Mouse (Mus musculus): ENCODE data around the gene Marc2. TPM values are rescaled to one million over a fixed set of nuclear protein-coding genes. Genes with fewer than 3 reads are reported as not detected.

The Marc2 gene
- 96.6 TPM for polyA plus RNA-seq (2014; fragmentation: Illumina TruSeq; extraction: RNeasy Lipid Tissue Mini Kit (QIAGEN cat#74804); ENCODE audit: low read depth, low replicate concordance)

DNA sequence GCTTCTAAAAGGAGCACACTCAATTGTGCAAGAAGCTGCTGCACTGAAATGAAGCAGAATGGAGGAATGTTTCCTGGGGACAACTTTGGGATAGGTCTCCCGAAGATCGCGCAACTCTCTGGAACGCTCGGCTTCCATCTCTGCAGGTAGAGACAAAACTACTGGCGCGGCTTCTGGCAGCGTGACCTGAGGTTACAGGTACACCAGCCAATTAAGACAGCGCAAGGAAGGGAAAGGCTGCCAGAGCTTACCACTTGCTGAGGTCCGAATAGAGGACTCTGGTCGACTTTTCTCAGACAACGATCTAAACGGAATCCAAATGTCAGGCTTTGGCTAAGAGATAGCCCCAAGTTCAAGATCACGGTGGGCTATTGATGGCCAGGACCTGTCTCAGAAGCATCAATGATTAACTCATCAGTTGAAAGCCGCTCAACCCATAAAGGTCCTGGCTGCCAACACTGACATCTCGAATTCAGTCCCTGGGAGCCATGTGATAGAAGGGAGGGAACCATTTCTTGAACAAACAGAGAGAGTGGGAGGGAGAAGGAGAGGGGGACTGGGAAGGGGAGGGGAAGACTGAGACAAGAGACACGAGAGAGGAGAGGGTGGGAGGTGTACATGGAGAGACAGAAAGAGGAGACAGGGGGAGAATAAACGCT is at the start of gene Marc2:
Marc2 (minus strand) TSS at position 360 of the 659 bp plus-strand sequence.

DNA sequence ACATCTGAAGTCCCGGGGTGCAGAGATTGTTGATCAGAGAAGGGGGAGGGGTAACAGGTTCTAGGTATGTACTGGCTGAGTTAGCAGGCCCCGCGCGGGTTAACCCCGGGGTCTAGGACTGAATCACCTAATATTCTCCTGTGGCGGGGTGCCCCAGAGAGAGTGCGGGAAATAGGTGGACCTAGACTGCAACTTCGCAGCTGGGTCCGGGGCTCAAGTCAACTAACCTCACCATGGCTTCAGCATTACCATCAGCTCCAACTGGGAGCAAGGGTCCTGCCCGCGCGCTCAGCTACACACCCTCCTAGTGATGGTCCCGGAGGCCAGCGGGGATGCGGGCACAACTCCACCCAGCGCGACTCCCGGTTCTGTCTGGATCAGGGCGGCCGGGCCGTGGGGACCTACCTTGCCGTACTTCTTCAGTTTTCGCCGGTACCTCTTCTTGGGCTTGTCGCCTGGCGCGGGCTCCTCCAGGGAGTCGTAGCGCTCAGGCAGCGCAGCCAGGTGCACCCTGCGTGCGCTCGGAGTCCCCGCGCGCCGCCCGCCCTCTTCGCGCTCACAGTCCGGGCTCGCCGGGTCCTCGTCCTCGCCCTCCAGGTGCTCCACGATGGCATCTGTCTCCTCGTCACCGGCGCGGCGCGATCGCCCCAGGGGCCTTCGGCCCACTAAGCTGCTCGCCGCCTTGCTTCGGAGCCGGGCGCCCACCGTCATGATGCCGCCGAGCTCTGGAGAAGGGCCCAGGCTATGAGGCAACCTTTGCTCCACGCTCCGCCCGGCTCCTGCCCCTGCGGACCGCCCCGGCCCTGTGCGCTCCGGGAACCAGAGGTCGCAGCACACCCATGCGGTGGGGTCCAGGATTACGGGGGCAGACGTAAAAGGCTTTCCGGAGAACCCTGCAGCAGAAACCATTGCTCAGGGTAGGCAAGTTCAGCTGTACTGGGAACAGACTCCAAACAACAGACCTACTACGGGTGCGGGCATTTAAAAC is 36.3 kb upstream of the Marc2 start, which contains the start of gene C130074G19Rik:
C130074G19Rik (minus strand) TSS at position 938 of the 988 bp plus-strand sequence.

DNA sequence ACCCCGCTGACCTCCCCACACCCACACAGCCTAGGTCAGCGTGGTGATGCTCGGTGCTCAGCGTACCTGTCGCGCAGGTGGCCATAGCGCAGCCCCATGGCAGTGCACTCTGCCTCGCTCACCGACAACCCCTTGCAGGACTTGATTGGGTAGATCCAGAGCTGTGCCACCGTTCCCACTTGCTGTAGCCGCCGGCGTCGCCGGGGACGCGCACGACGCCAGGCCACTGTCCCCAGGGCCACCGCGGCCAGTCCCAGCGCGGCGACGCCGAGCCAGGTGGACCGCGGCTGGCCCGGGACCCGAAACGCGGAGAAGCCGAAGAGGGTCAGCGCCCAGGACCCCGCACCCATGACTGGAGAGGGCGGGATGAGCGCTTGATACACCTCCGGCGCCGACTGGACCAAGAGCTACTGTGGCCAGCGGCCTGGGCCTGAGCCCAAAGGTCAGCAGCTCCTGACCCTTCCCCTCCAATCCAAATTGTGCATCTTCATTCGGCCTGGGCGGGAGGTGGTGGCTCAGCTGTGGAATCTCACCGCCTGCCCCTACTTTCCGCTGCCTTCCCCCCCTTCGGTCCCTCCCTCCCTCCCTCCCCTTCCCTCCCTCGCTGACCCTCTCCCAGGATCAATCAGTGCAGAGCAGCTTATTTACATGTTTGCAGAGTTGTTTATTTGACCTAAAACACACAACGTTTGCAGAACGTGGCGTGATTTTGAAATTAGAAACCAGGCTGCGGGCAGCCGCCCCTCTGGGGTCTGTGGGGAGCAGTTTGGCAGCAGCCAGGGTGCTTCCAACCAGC is 35.3 kb downstream of the Marc2 start, which contains the start of gene Marc1:
Marc1 (minus strand) TSS at position 534 of the 796 bp plus-strand sequence.

Other genes starting within 250 kb of the Marc2 start
- not detected for gene Hlx, start 113.8 kb downstream of the Marc2 start, polyA plus RNA-seq (2014; fragmentation: Illumina TruSeq; extraction: RNeasy Lipid Tissue Mini Kit (QIAGEN cat#74804); ENCODE audit: low read depth, low replicate concordance)
- not detected for gene Marc1, start 35.1 kb downstream of the Marc2 start, polyA plus RNA-seq (2014; fragmentation: Illumina TruSeq; extraction: RNeasy Lipid Tissue Mini Kit (QIAGEN cat#74804); ENCODE audit: low read depth, low replicate concordance)
- 23.3 TPM for gene C130074G19Rik, start 36.8 kb upstream of the Marc2 start, polyA plus RNA-seq (2014; fragmentation: Illumina TruSeq; extraction: RNeasy Lipid Tissue Mini Kit (QIAGEN cat#74804); ENCODE audit: low read depth, low replicate concordance)
- gene Mark1, start 153.1 kb upstream of the Marc2 start, polyA plus RNA-seq (2014; fragmentation: Illumina TruSeq; extraction: RNeasy Lipid Tissue Mini Kit (QIAGEN cat#74804); ENCODE audit: low read depth, low replicate concordance), result 12.9 TPM